Comparison of ENCODE assay signal across 15 mouse cellular contexts in the genomic region with DNA sequence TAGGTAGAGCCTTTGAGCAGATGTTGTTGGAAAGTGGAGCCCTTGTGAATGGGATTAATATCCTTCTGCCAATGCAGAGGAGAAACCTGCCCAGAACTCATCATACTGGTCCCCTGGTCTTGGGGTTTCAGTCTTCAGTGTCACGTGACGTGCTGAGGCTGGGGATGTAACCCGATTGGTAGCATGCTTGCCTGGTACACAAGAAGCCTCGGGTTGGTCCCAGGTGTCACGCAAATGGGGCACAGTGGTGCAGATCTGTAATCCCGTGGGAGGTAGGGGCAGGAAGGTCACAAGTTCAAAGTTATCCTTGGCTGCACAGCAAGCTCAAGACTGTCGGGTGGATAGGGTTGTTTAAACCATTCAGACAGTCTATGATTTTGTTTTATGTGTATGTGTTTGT.
"Had no signal": no experiment of that assay in that cellular context is flagged by ENCODE, and none has a peak within 500 bp of the region (broad histone marks: within the 10 kb centered on the region; RNA-seq: fewer than 3 reads in every experiment).

No protein-coding gene starts in this region.

- H3K27ac ChIP-seq: kidney, postnatal 0 days; layer of hippocampus, adult 2 months; limb, embryonic 15.5 days; liver, embryonic 12.5 days; midbrain, embryonic 10.5 days; midbrain, embryonic 15.5 days; neural tube, embryonic 13.5 days had no signal

- ATAC-seq: liver, embryonic 12.5 days; midbrain, embryonic 15.5 days had no signal

- H3K27me3 ChIP-seq: limb, embryonic 15.5 days; midbrain, embryonic 15.5 days; neural tube, embryonic 13.5 days had no signal

- H3K9me3 ChIP-seq: limb, embryonic 15.5 days; liver, embryonic 12.5 days; midbrain, embryonic 10.5 days; midbrain, embryonic 15.5 days; neural tube, embryonic 13.5 days had no signal

- DNase-seq: kidney, adult 11 months; kidney, adult 9 months; kidney, postnatal 4 days; lung, embryonic 14.5 days; lung, postnatal 4 days; right cerebral cortex, adult 18-20 months; right cerebral cortex, postnatal 25 days; thymus, postnatal 36 days had no signal

- H3K4me2 ChIP-seq: limb, embryonic 15.5 days; liver, embryonic 12.5 days; lung, embryonic 14.5 days; midbrain, embryonic 15.5 days; neural tube, embryonic 13.5 days had no signal

- H3K4me1 ChIP-seq: midbrain, embryonic 15.5 days; neural tube, embryonic 13.5 days had no signal

- H3K9ac ChIP-seq: limb, embryonic 15.5 days; liver, embryonic 12.5 days; lung, embryonic 14.5 days; midbrain, embryonic 15.5 days; neural tube, embryonic 13.5 days had no signal

- H3K4me3 ChIP-seq: layer of hippocampus, adult 2 months; limb, embryonic 15.5 days; liver, embryonic 12.5 days; midbrain, embryonic 10.5 days; midbrain, embryonic 15.5 days; neural tube, embryonic 13.5 days had no signal

- H3K36me3 ChIP-seq: limb, embryonic 15.5 days; liver, embryonic 12.5 days; midbrain, embryonic 10.5 days; midbrain, embryonic 15.5 days; neural tube, embryonic 13.5 days had no signal
